Mouse (Mus musculus) c-Kit-positive CD71-positive TER-119-negative erythroid progenitor cells, embryonic 14.5 days (primary cell): ENCODE measurements around the gene Arpc3.
A peak's percentile ranks its signal among the peaks of the same experiment; 100 is the strongest.

ENCODE experiments used
- DNase-seq: peaks from one replicate; pipeline ENCODE4 v3.0.0-alpha.2; 2013; ENCODE audit warnings: low read depth

Gene Arpc3

DNA sequence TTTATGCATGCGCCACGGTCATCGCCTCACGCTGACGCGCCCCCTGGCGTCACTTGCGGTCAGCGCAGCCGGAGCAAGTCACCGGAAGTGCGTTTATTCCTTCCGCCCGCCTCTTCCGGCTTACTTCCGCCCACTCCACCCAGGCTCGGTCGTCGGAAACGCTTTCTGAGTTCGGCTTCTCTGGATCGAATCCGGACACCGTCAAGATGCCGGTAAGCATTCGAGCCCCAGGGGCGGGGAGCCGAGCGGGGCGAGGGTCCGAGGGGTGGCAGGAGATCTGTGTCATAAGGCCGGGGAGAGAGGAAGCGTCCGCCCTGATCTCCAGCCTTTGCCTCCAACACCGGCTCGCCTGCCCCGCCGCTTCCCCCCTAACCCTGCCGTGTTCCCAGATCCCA is at the start of gene Arpc3:
Gene Arpc3 (plus strand): TSS at position 93 of the 395 bp plus-strand sequence.
- DNase-seq, result peak; percentile 82

DNA sequence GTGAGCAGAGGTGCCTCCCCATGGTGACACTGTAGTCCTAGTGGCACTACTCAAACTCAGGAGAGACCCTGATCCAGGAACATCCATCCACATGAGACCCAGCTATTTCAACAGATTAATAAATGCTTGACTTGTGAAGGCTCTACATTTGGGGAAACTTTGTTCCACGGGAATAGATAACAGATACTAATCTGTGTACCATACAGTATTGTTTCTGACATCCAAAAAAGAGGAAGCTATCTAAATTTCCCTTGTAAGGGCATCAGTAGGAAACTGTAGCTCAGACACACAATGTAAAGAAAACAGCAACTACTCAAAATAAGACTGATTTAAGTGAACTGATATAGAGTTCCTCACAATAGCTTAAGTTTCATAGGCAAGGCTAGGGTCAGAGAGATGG is 48.8 kb upstream of the Arpc3 start:
- no peak for DNase-seq

- no peak for DNase-seq
Measured at GRCm38 (mm10) chr5:122343768-122344167, 47.9 kb upstream of the Arpc3 start.

DNA sequence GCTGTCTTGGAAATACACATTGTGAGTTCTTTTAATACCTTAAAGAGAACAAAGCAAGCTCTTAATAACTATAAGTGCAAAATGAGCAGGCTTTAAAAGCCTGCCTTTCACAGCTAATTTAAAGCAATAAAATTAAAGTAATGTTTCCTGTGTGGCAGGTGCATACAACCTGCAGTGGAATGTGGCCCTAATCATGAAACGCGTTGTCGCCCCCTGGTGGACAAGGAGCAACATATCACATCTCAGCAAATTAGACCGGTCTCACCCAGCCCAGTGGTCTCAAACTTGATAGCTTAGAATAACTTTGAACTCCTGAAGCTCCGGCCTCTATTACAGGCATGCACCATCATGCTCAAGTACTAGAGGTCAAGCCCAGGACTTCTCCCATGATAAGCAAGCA is 47.4 kb upstream of the Arpc3 start:
- peak; percentile 74 for DNase-seq

GRCm38 (mm10) chr5:122345777-122346176 is 45.9 kb upstream of the Arpc3 start:
- DNase-seq, result no peak

DNA sequence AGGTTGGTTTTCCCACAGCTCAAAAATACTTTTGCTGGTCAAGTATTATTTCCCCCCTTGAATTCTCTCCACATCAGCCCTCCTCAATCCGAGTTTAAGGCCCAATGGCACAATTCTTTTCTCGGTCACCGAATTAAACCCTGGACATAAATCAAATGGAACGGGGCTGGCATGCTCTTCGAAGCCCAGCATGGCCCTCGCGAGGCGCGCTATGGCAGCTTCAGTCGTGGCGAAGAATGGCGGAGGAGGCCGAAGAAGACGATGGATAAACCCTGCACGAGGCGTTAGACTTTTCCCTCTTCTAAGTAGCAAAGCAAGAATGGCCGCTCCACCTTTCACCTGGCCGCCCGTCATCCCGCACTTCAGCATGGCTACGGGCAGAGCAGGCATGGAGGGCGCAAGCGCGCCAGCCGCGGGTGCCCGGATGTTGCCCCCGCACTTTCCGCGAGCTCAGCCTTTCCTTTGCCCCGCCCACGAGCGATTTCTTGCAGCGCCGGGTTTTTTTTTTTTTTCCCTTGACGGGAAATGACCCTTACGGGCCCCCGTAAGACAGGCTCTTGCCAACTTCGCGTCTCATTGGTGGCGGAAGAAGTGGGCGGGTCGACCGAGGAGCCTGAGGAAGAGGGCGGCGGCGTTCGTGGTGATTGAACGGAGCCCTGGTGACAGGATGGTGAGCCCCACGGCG is 37.7 kb upstream of the Arpc3 start, which contains the start of the genes Rad9b and Vps29:
Gene Rad9b (minus strand): TSS at position 427 of the 685 bp plus-strand sequence.
Gene Vps29 (plus strand): TSS at position 563 of the 685 bp plus-strand sequence.
- DNase-seq, result peak; percentile 100

- DNase-seq, result no peak
Measured at GRCm38 (mm10) chr5:122354492-122355067, 37.1 kb upstream of the Arpc3 start.

DNA sequence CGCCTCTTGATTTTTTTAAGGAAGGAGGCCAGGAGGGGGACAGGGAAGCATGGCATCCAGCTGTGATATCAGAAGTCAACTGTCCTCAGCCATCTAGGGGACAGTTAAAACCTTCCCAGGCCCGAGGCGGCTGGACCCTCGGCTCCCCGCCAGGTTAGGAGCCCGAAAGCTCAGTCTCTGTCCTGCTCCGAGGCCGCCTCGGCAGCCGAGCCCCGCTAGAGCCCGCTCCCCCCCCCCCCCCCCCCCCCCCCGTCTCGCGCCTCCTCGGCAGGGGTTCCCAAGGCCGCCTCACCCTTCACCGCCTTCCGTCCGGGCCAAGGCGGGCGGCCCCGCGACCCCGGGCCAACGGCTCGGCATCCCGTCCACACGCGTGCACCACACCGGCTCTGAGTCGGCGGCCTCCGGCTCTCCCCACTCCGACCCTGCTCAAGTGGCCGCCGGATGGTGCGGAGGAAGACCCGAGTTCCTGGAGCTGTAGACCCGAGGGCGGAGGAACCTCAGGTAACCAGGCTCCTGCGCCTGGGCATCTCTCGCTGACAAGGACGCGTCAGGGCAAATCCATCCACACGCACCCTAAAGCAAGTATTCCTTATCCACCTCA is 20.0 kb upstream of the Arpc3 start, which contains the start of gene Gpn3:
Gene Gpn3 (plus strand): TSS at position 286 of the 601 bp plus-strand sequence.
- DNase-seq, result no peak

GRCm38 (mm10) chr5:122372192-122372769 is 19.4 kb upstream of the Arpc3 start, which contains the start of gene Fam216a:
TSS of gene Fam216a (minus strand) at chr5:122372364.
- DNase-seq, result peak; percentile 100

GRCm38 (mm10) chr5:122372878-122373277 is 18.8 kb upstream of the Arpc3 start:
- DNase-seq, result no peak

DNA sequence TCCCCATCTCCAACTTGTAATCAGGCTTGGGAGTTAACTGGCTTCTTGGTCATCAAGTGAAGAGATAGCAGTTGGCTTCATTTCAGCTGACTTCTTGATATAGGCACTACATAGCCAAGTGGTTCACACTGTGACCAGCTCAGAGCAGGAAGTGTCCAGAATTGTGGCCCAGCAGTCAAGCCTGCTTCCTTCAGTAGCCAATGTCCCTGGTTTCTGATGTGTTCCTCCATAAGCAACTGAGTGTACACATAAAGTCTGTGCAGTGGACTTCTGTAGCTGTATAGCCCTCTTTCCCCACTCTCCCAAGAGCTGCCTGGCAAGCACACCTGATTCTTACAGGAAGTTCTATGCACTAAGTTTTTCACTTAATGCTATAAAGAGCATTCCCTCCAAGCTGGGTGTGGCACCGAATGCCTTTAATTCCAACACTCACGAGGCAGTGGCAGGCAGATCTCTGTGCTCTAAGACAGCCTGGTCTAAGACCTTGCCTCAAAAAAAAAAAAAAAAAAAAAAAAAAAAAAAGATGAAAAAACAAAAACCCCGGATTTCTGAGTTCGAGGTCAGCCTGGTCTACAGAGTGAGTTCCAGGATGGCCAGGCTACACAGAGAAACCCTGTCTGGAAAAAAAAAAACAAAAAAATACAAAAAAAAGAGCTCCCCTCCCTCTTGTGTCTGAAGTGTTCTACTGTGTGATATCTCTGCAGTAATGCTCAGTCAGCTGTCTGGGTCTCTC is 14.4 kb upstream of the Arpc3 start:
- no peak for DNase-seq

DNA sequence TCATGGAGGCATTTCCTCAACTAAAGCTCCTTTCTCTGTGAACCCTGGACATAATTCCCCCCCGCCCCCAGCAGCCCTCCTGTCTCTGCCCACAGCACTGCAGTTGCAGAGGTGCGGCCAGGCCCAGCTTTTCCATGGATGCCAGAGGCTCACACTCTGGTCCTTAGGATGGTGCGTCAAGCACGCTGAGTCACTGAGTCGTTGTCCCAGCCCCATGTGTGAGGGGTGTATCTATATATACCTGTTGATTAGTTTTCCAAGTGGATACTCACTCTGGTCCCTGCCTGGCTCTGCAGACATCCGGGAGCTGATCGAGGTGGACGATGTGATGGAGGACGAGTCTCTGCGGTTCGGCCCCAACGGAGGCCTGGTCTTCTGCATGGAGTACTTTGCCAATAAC is 13.5 kb upstream of the Arpc3 start:
- DNase-seq, result no peak

DNA sequence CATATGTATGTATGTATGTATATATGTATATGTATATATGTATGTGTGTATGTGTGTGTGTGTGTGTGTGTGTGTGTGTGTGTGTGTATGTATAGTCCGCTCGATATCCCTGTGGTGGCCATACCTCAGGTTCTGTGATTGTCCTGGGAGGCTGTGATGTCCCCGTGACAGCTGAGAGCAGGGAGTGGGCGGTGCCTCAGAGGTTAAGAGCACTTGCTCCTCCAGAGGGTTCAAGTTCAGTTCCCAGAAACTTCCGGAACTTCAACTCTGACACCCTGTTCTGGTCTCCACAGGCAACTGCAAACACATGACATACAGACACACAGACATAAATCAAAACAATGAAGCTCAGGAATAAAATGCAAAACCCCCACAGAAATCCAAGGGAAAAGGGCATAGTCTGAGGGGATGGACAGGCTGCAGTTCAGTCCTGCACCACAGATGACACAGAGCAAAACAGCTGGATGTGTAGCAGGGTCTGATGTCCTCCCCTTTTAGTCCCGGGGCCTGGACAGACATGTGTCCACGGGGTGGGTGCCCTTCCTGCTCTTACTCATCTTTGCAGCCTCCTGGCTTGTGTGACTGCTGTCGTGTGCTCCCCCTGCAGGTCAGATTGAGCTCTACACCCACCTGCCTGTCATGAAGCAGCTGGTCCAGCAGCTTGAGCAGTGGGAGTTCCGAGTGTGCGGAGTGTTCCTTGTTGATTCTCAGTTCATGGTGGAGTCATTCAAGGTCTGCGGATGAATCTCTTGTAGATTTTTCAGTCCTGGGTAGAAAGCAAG is 12.1 kb upstream of the Arpc3 start:
- peak; percentile 63 for DNase-seq

DNA sequence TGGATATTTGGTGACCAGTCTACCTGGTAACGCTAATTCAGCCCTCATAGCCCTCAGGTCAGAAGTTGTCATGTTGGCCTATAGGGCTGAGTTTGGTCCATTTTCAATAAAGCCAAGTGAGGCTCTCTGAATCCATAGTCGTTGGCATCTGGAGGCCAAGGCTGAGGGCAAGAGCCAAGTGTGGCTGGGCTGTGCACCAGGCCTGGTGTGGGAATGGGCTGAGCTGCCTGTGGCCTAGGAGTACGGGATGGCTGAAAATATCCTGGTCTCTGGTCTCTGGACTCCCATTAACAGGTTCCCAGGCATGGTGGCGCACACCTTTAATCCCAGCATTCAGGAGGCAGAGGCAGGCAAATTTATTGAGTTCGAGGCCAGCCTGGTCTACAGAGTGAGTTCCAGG is 1.7 kb upstream of the Arpc3 start:
- DNase-seq, result no peak

DNA sequence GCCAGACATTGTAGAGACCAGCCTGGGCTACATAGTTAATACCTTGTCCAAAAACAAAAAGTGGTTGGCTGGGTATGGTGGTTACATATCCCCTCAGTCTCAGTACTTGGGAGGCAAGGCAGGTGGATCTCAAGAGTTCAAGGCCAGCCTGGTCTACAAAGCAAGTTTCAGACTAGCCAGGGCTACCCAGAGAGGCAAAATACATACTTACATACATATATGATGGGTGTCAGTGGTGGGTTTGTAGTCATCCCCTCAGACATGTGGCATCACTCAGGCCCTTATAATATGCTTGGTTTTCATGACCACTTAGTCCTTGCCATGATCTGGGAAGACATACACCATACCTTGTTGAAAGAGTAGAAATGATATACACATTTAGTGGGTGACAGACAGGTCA is 1.0 kb upstream of the Arpc3 start:
- DNase-seq, result no peak

GRCm38 (mm10) chr5:122391178-122391785 is 396 bp upstream of the Arpc3 start:
- DNase-seq, result no peak

DNA sequence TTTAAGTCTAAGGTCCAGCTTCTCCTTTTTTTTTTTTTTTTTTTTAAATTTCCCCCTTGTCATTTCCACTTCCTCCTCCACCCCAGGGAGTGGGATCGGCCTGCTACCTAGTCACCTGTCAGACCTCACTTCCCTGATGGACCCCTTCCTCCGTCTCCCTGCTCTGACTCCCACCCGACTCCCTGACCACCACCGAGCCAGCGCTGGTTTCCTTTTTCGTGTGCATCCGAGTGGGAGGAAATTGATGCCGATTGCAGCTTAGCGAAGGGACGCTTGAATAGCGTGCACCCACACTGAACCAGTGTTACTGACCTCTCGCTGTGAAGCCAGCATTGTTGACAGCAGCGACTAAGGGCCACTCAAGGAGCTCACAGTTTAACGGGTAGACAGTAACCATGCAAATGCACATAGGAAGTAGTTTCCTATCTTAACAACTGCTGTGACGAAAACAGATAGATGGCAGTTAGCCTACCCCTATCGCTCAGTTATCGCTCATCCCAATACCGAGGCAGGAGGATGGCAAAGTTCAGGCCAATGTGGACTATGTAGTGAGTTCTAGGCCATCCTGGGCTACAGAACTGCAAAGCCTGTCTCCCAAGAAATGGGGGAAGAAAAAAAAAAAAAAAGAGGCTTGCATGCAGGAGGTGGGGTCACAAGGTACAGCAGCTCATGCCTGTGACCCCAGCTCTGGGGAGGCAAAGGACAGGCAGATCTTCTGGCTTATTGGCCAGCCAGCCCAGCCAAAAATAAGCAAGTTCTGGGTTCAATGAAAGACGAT is 738 bp downstream of the Arpc3 start:
- DNase-seq, result no peak

GRCm38 (mm10) chr5:122393887-122394286 is 2.2 kb downstream of the Arpc3 start:
- DNase-seq, result peak; percentile 75

DNA sequence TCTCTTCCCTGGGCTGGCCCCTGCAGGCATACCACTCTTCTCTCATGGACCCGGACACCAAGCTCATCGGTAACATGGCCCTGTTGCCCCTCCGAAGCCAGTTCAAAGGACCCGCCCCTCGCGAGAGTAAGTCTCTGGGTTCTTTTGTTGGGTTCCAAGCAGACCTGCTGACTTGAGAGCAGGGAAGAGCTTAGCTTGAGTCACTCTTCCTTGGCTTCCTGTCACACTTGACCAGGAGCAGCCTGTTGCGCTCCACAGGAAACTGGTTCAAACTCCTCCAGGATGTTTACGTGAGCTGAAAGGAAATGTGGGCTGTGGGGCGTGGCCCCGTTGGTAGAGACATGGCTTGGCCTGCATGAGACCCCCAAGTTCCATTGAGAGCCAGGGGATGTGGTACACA is 5.1 kb downstream of the Arpc3 start:
- DNase-seq, result no peak

DNA sequence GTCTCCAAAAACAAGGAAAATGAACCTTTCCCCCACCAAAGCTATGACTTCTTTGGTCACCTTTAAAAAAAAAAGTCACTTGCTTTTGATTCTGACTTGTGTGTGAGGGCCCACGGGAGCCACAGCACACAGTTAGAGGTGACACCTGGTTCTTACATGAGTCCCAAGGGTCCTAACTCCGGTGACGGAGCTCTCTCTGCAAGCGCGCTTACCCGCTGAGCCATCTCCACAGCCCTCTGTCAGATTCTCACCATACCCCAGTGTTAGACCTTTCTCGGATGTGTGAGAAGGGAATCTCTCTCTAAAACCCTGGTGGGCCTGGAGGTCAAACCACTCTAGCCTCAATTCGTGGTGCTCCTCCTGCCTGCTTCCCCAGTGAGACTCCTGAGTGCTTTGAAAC is 5.8 kb downstream of the Arpc3 start:
- no peak for DNase-seq
